Mouse (Mus musculus) adrenal gland, postnatal 36 days (tissue): ENCODE results near the gene Slc6a5. TPM values are rescaled to one million over a fixed set of nuclear protein-coding genes. Genes with fewer than 3 reads are reported as not detected.

ENCODE experiments used
- DNase-seq, 2 experiments: peaks; one replicate each; pipeline ENCODE4 v3.0.0; 2021; ENCODE audit warnings: mixed read lengths in 1 of 2
- total RNA-seq, 2 experiments: library from RNA; stranded (reverse); gene quantifications; 2 replicates each; pipeline ENCODE4 v1.2.3; 2021

The Slc6a5 gene
- total RNA-seq, 2 experiments from 2014 or later, result 1.1 to 1.6 TPM

GRCm38 (mm10) chr7:49981511-49982227 is 71.7 kb downstream of the Slc6a5 start:
- no peak for DNase-seq

- no peak for DNase-seq
Measured at GRCm38 (mm10) chr7:49984698-49985097, 74.8 kb downstream of the Slc6a5 start.

GRCm38 (mm10) chr7:49985947-49986346 is 76.0 kb downstream of the Slc6a5 start:
- DNase-seq, result no peak

- DNase-seq, result no peak
Measured at GRCm38 (mm10) chr7:49999321-49999720, 89.4 kb downstream of the Slc6a5 start.

- DNase-seq, result no peak
Measured at GRCm38 (mm10) chr7:50005268-50005667, 95.3 kb downstream of the Slc6a5 start.

Other genes starting within 250 kb of the Slc6a5 start
- gene Htatip2, start 151.0 kb upstream of the Slc6a5 start, total RNA-seq, result 10 to 100 TPM; 33.0 to 40.2 TPM
- gene Prmt3, start 131.8 kb upstream of the Slc6a5 start, total RNA-seq, result 10 to 100 TPM; 32.7 to 51.7 TPM
- gene Nell1, start 64.7 kb downstream of the Slc6a5 start, total RNA-seq, result 1 to 10 TPM in 1 of 2 experiments, under 1 TPM in 1; 0.53 to 1.1 TPM